Mouse (Mus musculus): ENCODE measurements around the gene Spata9.

- no peak for TF ChIP-seq POLR2A (IDR thresholded peaks at IDR 0.05; ENCODE audit: low read depth, low read length)
- no peak for TF ChIP-seq CTCF (IDR thresholded peaks at IDR 0.05; ENCODE audit: extremely low read depth, insufficient read length, insufficient replicate concordance, low read depth, low read length)
Observed at GRCm38 (mm10) chr13:75974481-75974880, 7.5 kb downstream of the Spata9 start.

All from small intestine, adult 2 months (tissue).